ENCODE assay signal across 12 mouse cellular contexts in genomic region chr13:91702337-91702736, GRCm38 (mm10). TPM values are rescaled to one million over a fixed set of nuclear protein-coding genes. Genes with fewer than 3 reads are reported as not detected.
A peak's percentile ranks its signal among the peaks of the same experiment; 100 is the strongest.
DNase-seq lines count a peak whose midpoint lies in the region; ATAC-seq and TF ChIP-seq lines count a peak whose summit lies in the region.
"Had no signal": no experiment of that assay in that cellular context is flagged by ENCODE, and none has a peak within 500 bp of the region (broad histone marks: within the 10 kb centered on the region; RNA-seq: fewer than 3 reads in every experiment).

No protein-coding gene starts in this region.

- 49% methylated on average over 6 of the region's 6 CpGs for WGBS in heart, postnatal 0 days
- 46% methylated on average over 6 of the region's 6 CpGs for WGBS in liver, embryonic 13.5 days (ENCODE audit: insufficient replicate concordance)

- H3K4me1 ChIP-seq in heart, postnatal 0 days (ENCODE audit: control insufficient read depth, insufficient read depth): no peaks in the 10 kb centered on the region
- peaks cover 5% of the 10 kb centered on the region for H3K4me1 ChIP-seq in liver, embryonic 13.5 days (replicated peaks)
- H3K4me1 ChIP-seq: embryonic facial prominence, embryonic 15.5 days; limb, embryonic 12.5 days had no signal

- no peak overlapping the region for H3K9ac ChIP-seq in heart, postnatal 0 days (replicated peaks; ENCODE audit: low read depth, low read length)
- no peak overlapping the region for H3K9ac ChIP-seq in liver, embryonic 13.5 days
- H3K9ac ChIP-seq: embryonic facial prominence, embryonic 15.5 days; limb, embryonic 12.5 days had no signal

- H3K4me3 ChIP-seq in heart, postnatal 0 days (ENCODE audit: low read depth, low read length): no peak overlapping the region
- no peak overlapping the region for H3K4me3 ChIP-seq in liver, embryonic 13.5 days (replicated peaks)
- H3K4me3 ChIP-seq: embryonic facial prominence, embryonic 15.5 days; limb, embryonic 12.5 days had no signal

- DNase-seq in heart, postnatal 0 days (ENCODE audit: low spot score): no peak
- DNase-seq in heart, adult 8-10 months (ENCODE audit: low spot score): no peak
- peak; percentile 21 for DNase-seq in thymus, postnatal 0 days (ENCODE audit: low spot score)
- DNase-seq in thymus, postnatal 14 days: no peak
- no peak for DNase-seq in liver, embryonic 13.5 days
- no peak for DNase-seq in gastrocnemius, adult 8-10 months (ENCODE audit: low spot score in 2 of 2)
- no peak for DNase-seq in cerebellum, adult 9-10 months
- no peak for DNase-seq in urinary bladder, adult 18-20 months (ENCODE audit: low spot score in 2 of 2)
- DNase-seq: adrenal gland, adult 2 months; cerebellum, adult 8-10 months had no signal

- H3K27me3 ChIP-seq in heart, postnatal 0 days (ENCODE audit: control insufficient read depth, insufficient read depth, low read length): no peaks in the 10 kb centered on the region
- no peaks in the 10 kb centered on the region for H3K27me3 ChIP-seq in liver, embryonic 13.5 days
- H3K27me3 ChIP-seq: embryonic facial prominence, embryonic 15.5 days; limb, embryonic 12.5 days had no signal

- H3K4me2 ChIP-seq in heart, postnatal 0 days (ENCODE audit: low read depth, low read length): no peak overlapping the region
- no peak overlapping the region for H3K4me2 ChIP-seq in liver, embryonic 13.5 days
- H3K4me2 ChIP-seq: embryonic facial prominence, embryonic 15.5 days; limb, embryonic 12.5 days had no signal

- no peaks in the 10 kb centered on the region for H3K9me3 ChIP-seq in heart, postnatal 0 days (replicated peaks; ENCODE audit: control insufficient read depth, low read length)
- H3K9me3 ChIP-seq in liver, embryonic 13.5 days (replicated peaks): no peaks in the 10 kb centered on the region
- H3K9me3 ChIP-seq: embryonic facial prominence, embryonic 15.5 days; limb, embryonic 12.5 days had no signal

- H3K36me3 ChIP-seq in heart, postnatal 0 days (replicated peaks; ENCODE audit: control insufficient read depth, insufficient read depth, low read length): peaks cover 16% of the 10 kb centered on the region
- H3K36me3 ChIP-seq in liver, embryonic 13.5 days: 0 out of 2 replicates have a peak, but pooled peaks cover 11% of the 10 kb centered on the region

- ATAC-seq in heart, postnatal 0 days (ENCODE audit: insufficient read depth, low read depth): peak; percentile 51; the same call in 1 of the 2 replicates
- peak; percentile 63 for ATAC-seq in liver, embryonic 13.5 days (ENCODE audit: low read depth)

- TF ChIP-seq EP300 in heart, postnatal 0 days (IDR thresholded peaks at IDR 0.05; ENCODE audit: low read depth): no peak

- no peak overlapping the region for H3K27ac ChIP-seq in heart, postnatal 0 days (ENCODE audit: low read depth)
- no peak overlapping the region for H3K27ac ChIP-seq in liver, embryonic 13.5 days
- H3K27ac ChIP-seq: embryonic facial prominence, embryonic 15.5 days; limb, embryonic 12.5 days had no signal

- TF ChIP-seq CTCF in heart, postnatal 0 days (IDR thresholded peaks at IDR 0.05; ENCODE audit: low read depth): no peak

RNA-seq across cellular contexts. Expression of gene Acot12, which starts 39.0 kb away (rescaled TPM):
- total RNA-seq in heart, postnatal 0 days (2014; rRNA removed; ENCODE audit: low replicate concordance): 0.11 TPM in 1 of 2 replicates, not detected in the other
- polyA plus RNA-seq in heart, postnatal 0 days (2015; fragmentation: Nextera tagmentation; extraction: Ambion mirVana): not detected in 2 replicates
- total RNA-seq in heart, adult 8-10 months (2022): not detected
- 0.05 and 0.08 TPM in 2 replicates for polyA plus RNA-seq in thymus, postnatal 0 days (2015; fragmentation: Nextera tagmentation; extraction: Ambion mirVana)
- polyA plus RNA-seq in liver, embryonic 13.5 days (2015; fragmentation: Nextera tagmentation; extraction: Ambion mirVana): 1.3 and 2.1 TPM in 2 replicates
- total RNA-seq in gastrocnemius, adult 8-10 months (2022): under 1 TPM in 1 of 4 experiments, not detected in 3; 0.35 TPM
- polyA plus RNA-seq: adrenal gland, adult 2 months; limb, embryonic 12.5 days had no signal
